Mouse (Mus musculus) erythroblast, embryonic 14.5 days (primary cell): ENCODE results near the gene Rbfox1.

Source experiments
- GATA1 ChIP-seq: IDR thresholded peaks from 2 replicates; pipeline ENCODE4 v1.6.1; 2012; ENCODE audit warnings: low read length, inconsistent platforms, mixed read lengths
- TAL1 ChIP-seq: IDR thresholded peaks from 3 replicates; pipeline ENCODE4 v1.6.1; 2012; ENCODE audit warnings: low read length, inconsistent platforms, mixed read lengths

GRCm38 (mm10) chr16:5974172-5974571 lies 89.0 kb downstream of the Rbfox1 start:
- TF ChIP-seq TAL1 (no peak), GATA1 (no peak)
